Mouse (Mus musculus): ENCODE data around the gene Churc1.

- no peak for TF ChIP-seq CTCF (IDR thresholded peaks at IDR 0.05)
- TF ChIP-seq POLR2A (IDR thresholded peaks at IDR 0.05; ENCODE audit: insufficient read depth, low read depth, low read length) = no peak
Observed at GRCm38 (mm10) chr12:76820615-76821014, 55.3 kb downstream of the Churc1 start.
